Mouse (Mus musculus): ENCODE data around the gene Atad3a. TPM values are rescaled to one million over a fixed set of nuclear protein-coding genes. Genes with fewer than 3 reads are reported as not detected.

Gene Atad3a
- total RNA-seq (2012; rRNA removed) (198 and 220 TPM in 2 replicates), polyA plus RNA-seq (2012; ENCODE audit: insufficient read depth in 1 of 2, insufficient read length in 2 of 2, low read depth in 1 of 2, low replicate concordance in 2 of 2, missing spikeins in 1 of 2) (100 to 1,000 TPM in 1 of 2 experiments, not detected in 1; 232 TPM)

GRCm38 (mm10) chr4:155760613-155761355 lies at the start of gene Atad3a:
Gene Atad3a, minus strand, starts transcription at chr4:155761093.
- TF ChIP-seq CHD2 (IDR thresholded peaks at IDR 0.05; ENCODE audit: low read length) (no peak), HCFC1 (IDR thresholded peaks at IDR 0.05; ENCODE audit: low read depth, low read length) (peak; percentile 91), ZKSCAN1 (IDR thresholded peaks at IDR 0.05; ENCODE audit: low read depth, low read length) (no peak; the same call in 1 of the 2 replicates), RAD21 (IDR thresholded peaks at IDR 0.05; ENCODE audit: low read depth, low read length) (no peak), USF2 (IDR thresholded peaks at IDR 0.05; ENCODE audit: borderline replicate concordance in 1 of 2, insufficient read depth in 1 of 2, low read depth in 1 of 2, low read length in 2 of 2) (no peak), EP300 (IDR thresholded peaks at IDR 0.05; ENCODE audit: low read depth in 1 of 2, low read length in 2 of 2) (no peak), MYC (IDR thresholded peaks at IDR 0.05; ENCODE audit: low read depth, low read length) (peak; percentile 95), TAL1 (IDR thresholded peaks at IDR 0.05; ENCODE audit: low read length) (no peak), POLR2A (IDR thresholded peaks at IDR 0.05; ENCODE audit: control insufficient read depth in 1 of 2, insufficient read depth in 1 of 2, low read depth in 1 of 2, low read length in 2 of 2, poor library complexity in 1 of 2) (peak; percentile 89 to 96), CHD1 (IDR thresholded peaks at IDR 0.05; ENCODE audit: low read depth, low read length) (peak; percentile 7; the same call in 1 of the 2 replicates), ETS1 (IDR thresholded peaks at IDR 0.05; ENCODE audit: low read depth, low read length) (0 out of 2 replicates have a peak, but pooled peaks have one; percentile 17), ZNF384 (IDR thresholded peaks at IDR 0.05; ENCODE audit: low read depth, low read length) (peak; percentile 100), GABPA (IDR thresholded peaks at IDR 0.05; ENCODE audit: low read depth, low read length) (no peak), ZMIZ1 (IDR thresholded peaks at IDR 0.05; ENCODE audit: low read depth, low read length) (peak; percentile 79), USF1 (IDR thresholded peaks at IDR 0.05; ENCODE audit: low read depth, low read length) (peak; percentile 39; the same call in 1 of the 2 replicates), CTCF (IDR thresholded peaks at IDR 0.05 in 2 of 3, conservative IDR thresholded peaks at IDR 0.05 in 1 of 3; ENCODE audit: control insufficient read depth in 1 of 3, insufficient read depth in 1 of 3, low read depth in 2 of 3, low read length in 3 of 3, poor library complexity in 1 of 3, severe bottlenecking in 1 of 3) (no peak), POLR2AphosphoS2 (IDR thresholded peaks at IDR 0.05; ENCODE audit: low read length) (peak; percentile 89), KAT2A (conservative IDR thresholded peaks at IDR 0.05; ENCODE audit: low read depth, low read length) (peak; percentile 68), MAFK (IDR thresholded peaks at IDR 0.05; ENCODE audit: borderline replicate concordance, low read depth, low read length) (no peak), MEF2A (IDR thresholded peaks at IDR 0.05; ENCODE audit: extremely low read depth, insufficient replicate concordance, low read depth, low read length, poor library complexity, severe bottlenecking) (no peak), E2F4 (IDR thresholded peaks at IDR 0.05; ENCODE audit: borderline replicate concordance, low read depth, low read length) (no peak), GATA1 (IDR thresholded peaks at IDR 0.05; ENCODE audit: low read depth, low read length) (no peak), ELF1 (IDR thresholded peaks at IDR 0.05; ENCODE audit: low read depth, low read length) (peak; percentile 85), TBP (IDR thresholded peaks at IDR 0.05; ENCODE audit: low read depth, low read length) (peak; percentile 77), MYB (IDR thresholded peaks at IDR 0.05; ENCODE audit: low read depth, low read length) (no peak), SIN3A (IDR thresholded peaks at IDR 0.05; ENCODE audit: low read length) (peak; percentile 90), NRF1 (IDR thresholded peaks at IDR 0.05; ENCODE audit: insufficient read depth, low read depth, low read length, poor library complexity, severe bottlenecking) (peak; percentile 93), NELFE (IDR thresholded peaks at IDR 0.05; ENCODE audit: low read depth, low read length) (peak; percentile 94), MAX (IDR thresholded peaks at IDR 0.05; ENCODE audit: low read length) (peak; percentile 96), MAZ (IDR thresholded peaks at IDR 0.05; ENCODE audit: low read depth, low read length) (no peak), TCF12 (IDR thresholded peaks at IDR 0.05; ENCODE audit: low read depth, low read length) (peak; percentile 64), MXI1 (IDR thresholded peaks at IDR 0.05; ENCODE audit: low read depth, low read length) (peak; percentile 97), POLR2AphosphoS5 (IDR thresholded peaks at IDR 0.05; ENCODE audit: borderline replicate concordance, low read depth, low read length) (no peak), RCOR1 (IDR thresholded peaks at IDR 0.05; ENCODE audit: low read depth, low read length) (no peak)

More at GRCm38 (mm10) chr4:155760613-155761355, at the start of gene Atad3a:
- H3K4me3 ChIP-seq (ENCODE audit: control insufficient read depth in 1 of 2, insufficient read depth in 1 of 2, low read depth in 2 of 2, low read length in 2 of 2): peak within 1 kb of the TSS; percentile 89 to 91
- H3K9me3 ChIP-seq (replicated peaks; ENCODE audit: insufficient read depth, low read length): no peaks in the 10 kb centered on the region
- peaks cover 4 to 16% of the 10 kb centered on the region in 2 experiments for H3K4me1 ChIP-seq (ENCODE audit: control insufficient read depth in 1 of 2, insufficient read depth in 2 of 2, low read length in 2 of 2)
- H3K9ac ChIP-seq (ENCODE audit: control insufficient read depth, low read depth, low read length, poor library complexity, severe bottlenecking): peak within 1 kb of the TSS; percentile 92
- H3K79me2 ChIP-seq (ENCODE audit: control insufficient read depth, insufficient read depth, low read length, poor library complexity): peaks cover 44% of the 10 kb centered on the region
- H3K27me3 ChIP-seq (ENCODE audit: control insufficient read depth in 1 of 2, insufficient read depth in 2 of 2, low read length in 2 of 2): no peaks in the 10 kb centered on the region
- peak; percentile 99 for DNase-seq (ENCODE audit: low read depth, low spot score)
- peaks cover under 1 to 18% of the 10 kb centered on the region in 2 experiments for H3K36me3 ChIP-seq (ENCODE audit: control insufficient read depth in 1 of 2, insufficient read depth in 2 of 2, low read length in 2 of 2)
- H3K27ac ChIP-seq (ENCODE audit: control insufficient read depth, low read depth, low read length): peak within 1 kb of the TSS; percentile 63

Measured in MEL (cell line).